Mouse (Mus musculus) lung, embryonic 14.5 days (tissue): ENCODE data around the gene Zfp704. TPM values are rescaled to one million over a fixed set of nuclear protein-coding genes. Genes with fewer than 3 reads are reported as not detected.
A peak's percentile ranks its signal among the peaks of the same experiment; 100 is the strongest.

Experiments
- ATAC-seq: fragments of 200-750 bp; cut with Nextera tagmentation; 2 replicates; pipeline ENCODE4 v1.8.0; 2017; ENCODE audit warnings: mild to moderate bottlenecking, moderate TSS enrichment, moderate library complexity; ENCODE audit not compliant: insufficient read depth
- DNase-seq: peaks from one replicate; pipeline ENCODE4 v3.0.0-alpha.2; 2015
- H3K27ac ChIP-seq: fragments of 300-500 bp; sonication (generic); 2 replicates; pipeline ENCODE4 v1.5.1; 2014; ENCODE audit warnings: low read depth, mild to moderate bottlenecking, moderate library complexity
- H3K27me3 ChIP-seq: fragments of 300-500 bp; sonication (generic); 2 replicates; pipeline ENCODE4 v1.6.1; 2014; ENCODE audit warnings: low read length, control low read depth; ENCODE audit not compliant: insufficient read depth
- H3K36me3 ChIP-seq: fragments of 300-500 bp; sonication (generic); 2 replicates; pipeline ENCODE4 v1.6.1; 2014; ENCODE audit warnings: control low read depth; ENCODE audit not compliant: insufficient read depth
- H3K4me1 ChIP-seq: fragments of 300-500 bp; sonication (generic); 2 replicates; pipeline ENCODE4 v1.6.1; 2014; ENCODE audit warnings: antibody characterized with exemption, control low read depth; ENCODE audit not compliant: insufficient read depth
- H3K4me2 ChIP-seq: fragments of 300-500 bp; sonication (generic); 2 replicates; pipeline ENCODE4 v1.6.1; 2014; ENCODE audit warnings: mild to moderate bottlenecking
- H3K4me3 ChIP-seq: fragments of 300-500 bp; sonication (generic); 2 replicates; pipeline ENCODE4 v1.5.1; 2014; ENCODE audit warnings: low read depth, low read length
- H3K9ac ChIP-seq: fragments of 300-500 bp; sonication (generic); 2 replicates; pipeline ENCODE4 v1.6.1; 2014
- H3K9me3 ChIP-seq: fragments of 300-500 bp; sonication (generic); 2 replicates; pipeline ENCODE4 v1.6.1; 2016; ENCODE audit warnings: low read depth, low read length, control low read depth
- CTCF ChIP-seq: IDR thresholded peaks from 2 replicates; pipeline ENCODE4 v1.5.1; 2016; ENCODE audit warnings: antibody characterized with exemption, low read depth
- WGBS: fragments of 180-500 bp; shearing (Covaris S2); extraction: QIAGEN DNeasy Blood & Tissue Kit; methylation state at CpG from one replicate; pipeline ENCODE4 v1.1.7; 2014; 5-methylcytosine and 5-hydroxymethylcytosine counted together
- polyA plus RNA-seq: library from polyadenylated mRNA; unstranded; fragments of >200 nt; fragmentation: Nextera tagmentation; extraction: Ambion mirVana; gene quantifications from 2 replicates; pipeline ENCODE4 v1.2.1, GENCODE M21; 2014

The Zfp704 gene
- polyA plus RNA-seq, 1 experiment from 2014 or later = 13.7 TPM

GRCm38 (mm10) chr3:9466287-9466686 is 143.6 kb downstream of the Zfp704 start:
- no peaks in the 10 kb centered on the region for H3K4me1 ChIP-seq
- no peaks in the 10 kb centered on the region for H3K9me3 ChIP-seq
- no peak overlapping the region for H3K4me3 ChIP-seq
- H3K9ac ChIP-seq = no peak overlapping the region
- ATAC-seq = peak; percentile 56
- 39% methylated on average over 3 of the region's 3 CpGs for WGBS
- H3K27me3 ChIP-seq = no peaks in the 10 kb centered on the region
- 0 out of 2 replicates have a peak, but pooled peaks cover 10% of the 10 kb centered on the region for H3K36me3 ChIP-seq
- DNase-seq = peak; percentile 89
- no peak overlapping the region for H3K4me2 ChIP-seq
- TF ChIP-seq CTCF = peak; percentile 93
- no peak overlapping the region for H3K27ac ChIP-seq

GRCm38 (mm10) chr3:9465731-9466130 is 144.2 kb downstream of the Zfp704 start:
- Histone ChIP-seq H3K27ac (no peak overlapping the region), H3K4me3 (no peak overlapping the region), H3K9ac (no peak overlapping the region), H3K4me1 (no peaks in the 10 kb centered on the region), H3K9me3 (no peaks in the 10 kb centered on the region), H3K36me3 (0 out of 2 replicates have a peak, but pooled peaks cover 7% of the 10 kb centered on the region), H3K4me2 (no peak overlapping the region), H3K27me3 (no peaks in the 10 kb centered on the region)
- DNase-seq = no peak
- no peak for ATAC-seq
- WGBS = 82% methylated on average over 4 of the region's 4 CpGs
- TF ChIP-seq CTCF = no peak

DNA sequence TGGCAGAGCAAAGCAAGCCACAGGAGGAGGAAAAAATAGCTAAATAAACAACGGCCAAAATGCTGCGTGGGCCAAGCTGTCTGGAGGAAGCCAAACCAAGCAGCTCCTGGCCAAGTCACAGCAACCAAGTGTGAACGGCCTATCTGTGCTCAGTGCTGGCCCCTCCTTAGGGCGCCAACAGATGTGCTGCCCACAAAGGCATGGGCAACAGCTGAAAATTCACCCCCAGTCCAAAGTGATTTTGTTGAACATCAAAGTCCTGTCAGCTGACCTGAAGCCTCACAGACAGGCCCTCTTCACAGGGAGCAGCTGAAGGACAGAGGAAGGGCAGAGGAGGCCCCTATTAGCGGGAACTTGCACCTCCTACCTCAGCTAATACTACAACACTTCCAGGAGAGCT is 148.2 kb downstream of the Zfp704 start:
- H3K27ac ChIP-seq = no peak overlapping the region
- H3K36me3 ChIP-seq = 0 out of 2 replicates have a peak, but pooled peaks cover 4% of the 10 kb centered on the region
- no peak for ATAC-seq
- no peak for TF ChIP-seq CTCF
- H3K4me1 ChIP-seq = no peaks in the 10 kb centered on the region
- no peak overlapping the region for H3K9ac ChIP-seq
- no peaks in the 10 kb centered on the region for H3K9me3 ChIP-seq
- no peaks in the 10 kb centered on the region for H3K27me3 ChIP-seq
- DNase-seq = no peak
- no peak overlapping the region for H3K4me3 ChIP-seq
- no peak overlapping the region for H3K4me2 ChIP-seq
- 73% methylated on average over 5 of the region's 5 CpGs for WGBS

DNA sequence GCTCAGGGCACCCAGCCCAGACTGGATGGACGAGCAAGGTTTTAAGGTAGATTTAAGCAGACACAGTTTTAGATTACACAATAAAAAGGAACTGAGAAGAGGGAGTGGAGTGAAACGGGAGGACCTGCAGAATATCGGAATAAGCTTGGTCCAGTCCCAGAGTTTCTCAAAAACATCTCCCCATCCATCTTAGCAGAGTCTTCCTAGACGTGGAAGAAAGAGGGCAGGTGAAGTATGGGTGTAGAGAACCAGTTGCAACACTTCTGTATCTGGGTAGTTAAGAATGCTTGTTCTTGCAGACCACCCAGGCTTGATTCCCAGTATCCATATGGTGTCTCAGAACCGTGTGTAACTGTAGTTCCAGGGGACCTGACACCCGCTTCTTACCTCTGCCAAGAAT is 149.6 kb downstream of the Zfp704 start:
- no peak overlapping the region for H3K9ac ChIP-seq
- H3K4me1 ChIP-seq = no peaks in the 10 kb centered on the region
- no peak overlapping the region for H3K27ac ChIP-seq
- 0 out of 2 replicates have a peak, but pooled peaks cover 4% of the 10 kb centered on the region for H3K36me3 ChIP-seq
- DNase-seq (no peak), ATAC-seq (no peak)
- no peak overlapping the region for H3K4me3 ChIP-seq
- TF ChIP-seq CTCF = no peak
- WGBS = 77% methylated on average over 6 of the region's 6 CpGs
- H3K9me3 ChIP-seq = no peaks in the 10 kb centered on the region
- H3K4me2 ChIP-seq = no peak overlapping the region
- H3K27me3 ChIP-seq = no peaks in the 10 kb centered on the region

DNA sequence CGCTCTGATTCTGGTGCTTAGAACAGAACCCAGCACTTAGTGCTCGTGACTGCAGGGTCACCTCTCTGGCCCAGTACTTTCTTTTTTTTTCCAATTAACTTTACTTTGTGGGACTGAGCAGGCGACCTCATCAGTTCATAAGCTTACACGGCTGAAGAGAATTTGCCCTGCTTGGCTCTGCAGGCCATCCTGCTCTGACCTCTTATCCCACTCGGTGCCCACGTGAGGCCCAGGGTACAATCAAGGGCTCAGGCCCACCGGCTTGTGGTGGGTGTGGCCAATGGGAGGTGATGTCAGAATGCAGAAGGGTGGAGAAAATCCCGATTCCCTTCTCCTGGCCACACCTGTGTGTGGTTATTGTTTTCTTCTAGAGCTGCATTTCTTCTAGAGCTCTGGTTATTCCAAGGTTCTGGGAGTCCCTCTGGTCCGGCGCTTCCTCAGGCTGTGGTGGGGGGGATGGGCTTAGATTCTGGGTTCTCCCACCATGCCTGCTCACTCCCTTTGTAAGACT is 153.4 kb downstream of the Zfp704 start:
- ATAC-seq (no peak), DNase-seq (no peak)
- H3K4me1 ChIP-seq = no peaks in the 10 kb centered on the region
- no peak for TF ChIP-seq CTCF
- no peaks in the 10 kb centered on the region for H3K9me3 ChIP-seq
- no peaks in the 10 kb centered on the region for H3K27me3 ChIP-seq
- no peak overlapping the region for H3K4me3 ChIP-seq
- no peak overlapping the region for H3K4me2 ChIP-seq
- 0 out of 2 replicates have a peak, but pooled peaks cover 4% of the 10 kb centered on the region for H3K36me3 ChIP-seq
- H3K27ac ChIP-seq = no peak overlapping the region
- H3K9ac ChIP-seq = no peak overlapping the region
- 69% methylated on average over 10 of the region's 10 CpGs for WGBS

DNA sequence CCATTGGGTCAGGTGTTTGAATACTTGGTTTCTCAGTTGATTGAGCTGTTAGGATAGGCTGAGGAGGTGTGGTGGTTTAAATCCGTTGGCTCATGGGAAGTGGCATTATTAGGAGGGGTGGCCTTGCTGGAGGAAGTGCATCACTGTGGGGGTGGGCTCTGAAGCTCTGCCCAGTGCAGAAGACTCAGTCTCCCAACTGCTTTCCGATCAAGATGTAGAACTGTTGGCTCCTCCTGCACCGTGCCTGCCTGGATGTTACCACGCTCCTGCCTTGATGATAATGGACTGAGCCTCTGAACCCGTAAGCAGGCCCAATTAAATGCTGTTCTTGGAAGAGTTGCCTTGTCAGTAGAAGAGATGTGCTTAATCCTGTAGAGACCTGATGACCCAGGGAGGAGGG is 154.5 kb downstream of the Zfp704 start:
- H3K4me2 ChIP-seq = no peak overlapping the region
- WGBS = 93% methylated on average over 5 of the region's 5 CpGs
- no peaks in the 10 kb centered on the region for H3K27me3 ChIP-seq
- no peaks in the 10 kb centered on the region for H3K9me3 ChIP-seq
- H3K4me3 ChIP-seq = no peak overlapping the region
- H3K27ac ChIP-seq = no peak overlapping the region
- DNase-seq (no peak), ATAC-seq (no peak)
- H3K36me3 ChIP-seq = 0 out of 2 replicates have a peak, but pooled peaks cover 4% of the 10 kb centered on the region
- no peak for TF ChIP-seq CTCF
- no peaks in the 10 kb centered on the region for H3K4me1 ChIP-seq
- no peak overlapping the region for H3K9ac ChIP-seq

- no peaks in the 10 kb centered on the region for H3K9me3 ChIP-seq
- H3K27ac ChIP-seq = no peak overlapping the region
- no peak overlapping the region for H3K9ac ChIP-seq
- H3K36me3 ChIP-seq = 0 out of 2 replicates have a peak, but pooled peaks cover 4% of the 10 kb centered on the region
- no peaks in the 10 kb centered on the region for H3K4me1 ChIP-seq
- no peak overlapping the region for H3K4me2 ChIP-seq
- DNase-seq = no peak
- no peak overlapping the region for H3K4me3 ChIP-seq
- no peaks in the 10 kb centered on the region for H3K27me3 ChIP-seq
- ATAC-seq = no peak
- TF ChIP-seq CTCF = no peak
- WGBS = 63% methylated on average over 8 of the region's 8 CpGs
Observed at GRCm38 (mm10) chr3:9454556-9455330, 155.1 kb downstream of the Zfp704 start.
